Mouse (Mus musculus) neural tube, embryonic 13.5 days (tissue): Measurements from ENCODE around the gene Arsa. TPM values are rescaled to one million over a fixed set of nuclear protein-coding genes. Genes with fewer than 3 reads are reported as not detected.

ENCODE experiments used
- ATAC-seq: fragments of 200-750 bp; cut with Nextera tagmentation; 2 replicates; pipeline ENCODE4 v1.8.0; 2017; ENCODE audit warnings: low read depth, mild to moderate bottlenecking, moderate TSS enrichment, moderate library complexity
- H3K27ac ChIP-seq: fragments of 300-500 bp; sonication (generic); replicated peaks from 2 replicates; pipeline ENCODE4 v1.5.1; 2015; ENCODE audit warnings: moderate library complexity, mild to moderate bottlenecking, inconsistent platforms
- H3K27me3 ChIP-seq: fragments of 300-500 bp; sonication (generic); 2 replicates; pipeline ENCODE4 v1.6.1; 2015; ENCODE audit warnings: mild to moderate bottlenecking, inconsistent platforms
- H3K36me3 ChIP-seq: fragments of 300-500 bp; sonication (generic); 2 replicates; pipeline ENCODE4 v1.6.1; 2015; ENCODE audit warnings: mild to moderate bottlenecking, inconsistent platforms
- H3K4me1 ChIP-seq: fragments of 300-500 bp; sonication (generic); replicated peaks from 2 replicates; pipeline ENCODE4 v1.6.1; 2015; ENCODE audit warnings: inconsistent platforms
- H3K4me2 ChIP-seq: fragments of 300-500 bp; sonication (generic); 2 replicates; pipeline ENCODE4 v1.6.1; 2015; ENCODE audit warnings: inconsistent platforms, mild to moderate bottlenecking, moderate library complexity
- H3K4me3 ChIP-seq: fragments of 300-500 bp; sonication (generic); 2 replicates; pipeline ENCODE4 v1.5.1; 2015; ENCODE audit warnings: mild to moderate bottlenecking, inconsistent platforms
- H3K9ac ChIP-seq: fragments of 300-500 bp; sonication (generic); 2 replicates; pipeline ENCODE4 v1.6.1; 2015; ENCODE audit warnings: moderate library complexity, mild to moderate bottlenecking, inconsistent platforms
- H3K9me3 ChIP-seq: fragments of 300-500 bp; sonication (generic); 2 replicates; pipeline ENCODE4 v1.6.1; 2016; ENCODE audit warnings: inconsistent platforms
- WGBS: fragments of 180-500 bp; shearing (Covaris S2); methylation state at CpG from one replicate; pipeline ENCODE4 v1.1.7; 2015; 5-methylcytosine and 5-hydroxymethylcytosine counted together
- polyA plus RNA-seq: library from polyadenylated mRNA; unstranded; fragments of >200 nt; fragmentation: Nextera tagmentation; extraction: Ambion mirVana; gene quantifications from 2 replicates; pipeline ENCODE4 v1.2.1, GENCODE M21; 2015

Gene Arsa
- polyA plus RNA-seq, 1 experiment from 2014 or later, result 18.4 TPM

DNA sequence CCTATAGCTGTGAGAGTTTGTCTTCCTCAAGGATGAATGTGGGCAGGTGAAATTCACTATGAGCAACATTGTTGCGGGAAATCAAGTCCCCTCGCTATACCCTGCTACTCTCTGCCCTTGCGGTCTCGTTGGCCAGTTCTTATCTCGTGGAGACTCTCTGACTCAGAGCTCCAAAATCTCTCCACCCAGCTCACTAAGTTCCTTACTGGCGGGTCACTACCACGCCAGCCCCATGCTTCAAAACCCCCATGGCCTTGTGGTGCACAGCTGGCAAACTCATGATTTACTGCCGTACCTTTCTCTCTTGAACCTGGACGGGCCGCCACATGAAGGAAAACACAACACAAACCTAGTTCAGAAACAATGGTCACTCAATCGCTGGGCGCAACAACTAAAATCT lies 11.0 kb upstream of the Arsa start:
- ATAC-seq, result no peak
- Histone ChIP-seq H3K9ac (no peak overlapping the region), H3K9me3 (no peaks in the 10 kb centered on the region), H3K27ac (no peak overlapping the region), H3K4me3 (no peak overlapping the region), H3K4me2 (no peak overlapping the region), H3K27me3 (no peaks in the 10 kb centered on the region), H3K4me1 (no peaks in the 10 kb centered on the region), H3K36me3 (no peaks in the 10 kb centered on the region)
- WGBS, result 83% methylated on average over 12 of the region's 12 CpGs

DNA sequence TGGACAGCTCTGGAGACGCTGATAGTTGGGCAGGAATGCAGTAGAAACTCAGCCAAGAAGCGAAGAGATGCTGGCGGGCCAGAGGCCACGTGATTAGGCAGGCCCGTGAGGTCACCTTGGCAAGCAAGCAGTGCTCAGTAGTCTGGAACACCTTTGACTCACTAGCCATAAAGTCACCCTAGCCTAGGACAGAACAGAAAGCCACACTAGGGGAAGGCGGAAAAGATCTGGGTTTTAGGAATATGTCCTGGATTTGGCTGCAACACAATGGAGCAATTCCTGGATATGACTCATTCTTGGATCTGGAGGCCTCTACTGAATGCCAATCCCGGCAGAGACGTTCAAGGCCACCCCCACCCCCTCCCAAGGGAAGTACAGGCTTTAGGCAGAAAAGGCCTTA lies 3.4 kb upstream of the Arsa start:
- WGBS, result 86% methylated on average over 8 of the region's 8 CpGs
- no peak for ATAC-seq
- Histone ChIP-seq H3K4me3 (no peak overlapping the region), H3K36me3 (no peaks in the 10 kb centered on the region), H3K9me3 (no peaks in the 10 kb centered on the region), H3K4me2 (no peak overlapping the region), H3K27me3 (no peaks in the 10 kb centered on the region), H3K27ac (no peak overlapping the region), H3K9ac (no peak overlapping the region), H3K4me1 (peaks cover 11% of the 10 kb centered on the region)

DNA sequence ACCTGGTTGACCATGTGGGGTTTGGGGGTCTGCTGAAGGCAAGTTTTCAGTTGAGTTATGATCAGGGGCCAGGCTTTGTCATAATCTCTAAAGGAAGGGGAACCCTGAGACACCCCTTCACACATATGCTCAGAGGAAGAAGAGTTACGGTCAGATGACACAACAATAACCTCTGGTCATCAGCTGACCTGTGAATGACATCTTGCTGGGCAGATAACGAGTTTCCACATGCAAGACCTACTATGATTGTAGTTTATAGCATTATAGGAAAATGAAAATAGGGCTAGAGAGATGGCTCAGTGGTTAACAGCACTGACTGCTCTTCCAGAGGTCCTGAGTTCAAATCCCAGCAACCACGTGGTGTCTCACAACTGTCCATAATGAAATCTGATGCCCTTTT lies 1.4 kb upstream of the Arsa start:
- Histone ChIP-seq H3K4me3 (no peak overlapping the region), H3K27ac (no peak overlapping the region), H3K9me3 (no peaks in the 10 kb centered on the region), H3K36me3 (no peaks in the 10 kb centered on the region), H3K27me3 (no peaks in the 10 kb centered on the region), H3K4me1 (peaks cover 21% of the 10 kb centered on the region), H3K4me2 (no peak overlapping the region), H3K9ac (no peak overlapping the region)
- ATAC-seq, result no peak
- 85% methylated on average over 3 of the region's 3 CpGs for WGBS

DNA sequence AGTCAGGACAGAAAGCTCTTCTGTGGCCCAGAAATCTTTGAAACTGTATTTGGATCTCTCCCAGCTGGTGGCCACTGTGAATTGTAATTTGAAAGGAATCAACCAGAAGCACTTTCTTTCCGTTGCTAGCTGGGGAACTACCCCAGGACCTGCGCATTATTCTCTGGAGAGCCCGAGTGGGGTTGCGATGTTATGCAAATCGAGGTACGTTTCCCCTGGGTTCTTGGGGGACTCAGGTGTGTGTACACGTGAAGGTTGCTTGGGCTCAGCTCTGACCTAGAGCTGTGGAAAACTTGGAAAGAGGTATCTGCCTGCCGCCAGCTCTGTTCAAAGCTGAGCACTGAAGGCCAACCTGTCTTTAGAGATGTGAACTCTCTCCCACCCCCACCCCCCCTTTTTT lies 581 bp upstream of the Arsa start:
- Histone ChIP-seq H3K9me3 (no peaks in the 10 kb centered on the region), H3K4me3 (no peak overlapping the region), H3K9ac (no peak overlapping the region), H3K4me1 (peaks cover 21% of the 10 kb centered on the region), H3K27ac (no peak overlapping the region), H3K36me3 (no peaks in the 10 kb centered on the region), H3K4me2 (no peak overlapping the region), H3K27me3 (no peaks in the 10 kb centered on the region)
- no peak for ATAC-seq
- 42% methylated on average over 8 of the region's 8 CpGs for WGBS

DNA sequence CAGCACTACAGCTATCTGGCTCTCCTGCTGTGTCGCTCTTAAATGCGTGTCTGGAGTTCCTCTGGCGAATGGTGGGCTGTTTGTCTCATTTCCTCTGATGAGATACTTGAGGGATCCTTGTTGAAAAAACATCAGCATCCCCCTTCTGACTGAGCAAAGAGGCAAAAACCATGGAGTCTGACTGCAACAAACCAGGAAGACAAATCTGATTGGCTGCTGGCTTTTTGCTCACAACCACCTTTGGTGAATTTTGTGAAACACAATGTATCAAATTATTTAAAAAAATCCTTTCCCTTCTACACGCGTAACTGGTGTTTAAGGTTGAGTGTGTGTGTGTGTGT lies 780 bp downstream of the Arsa start:
- Histone ChIP-seq H3K4me3 (peak overlapping the region; percentile 61), H3K9ac (peak overlapping the region; percentile 74), H3K27ac (peak overlapping the region; percentile 75), H3K36me3 (no peaks in the 10 kb centered on the region), H3K9me3 (no peaks in the 10 kb centered on the region), H3K27me3 (no peaks in the 10 kb centered on the region), H3K4me1 (peaks cover 21% of the 10 kb centered on the region), H3K4me2 (peak overlapping the region; percentile 90)
- WGBS, result 10% methylated on average over 5 of the region's 5 CpGs
- no peak for ATAC-seq

DNA sequence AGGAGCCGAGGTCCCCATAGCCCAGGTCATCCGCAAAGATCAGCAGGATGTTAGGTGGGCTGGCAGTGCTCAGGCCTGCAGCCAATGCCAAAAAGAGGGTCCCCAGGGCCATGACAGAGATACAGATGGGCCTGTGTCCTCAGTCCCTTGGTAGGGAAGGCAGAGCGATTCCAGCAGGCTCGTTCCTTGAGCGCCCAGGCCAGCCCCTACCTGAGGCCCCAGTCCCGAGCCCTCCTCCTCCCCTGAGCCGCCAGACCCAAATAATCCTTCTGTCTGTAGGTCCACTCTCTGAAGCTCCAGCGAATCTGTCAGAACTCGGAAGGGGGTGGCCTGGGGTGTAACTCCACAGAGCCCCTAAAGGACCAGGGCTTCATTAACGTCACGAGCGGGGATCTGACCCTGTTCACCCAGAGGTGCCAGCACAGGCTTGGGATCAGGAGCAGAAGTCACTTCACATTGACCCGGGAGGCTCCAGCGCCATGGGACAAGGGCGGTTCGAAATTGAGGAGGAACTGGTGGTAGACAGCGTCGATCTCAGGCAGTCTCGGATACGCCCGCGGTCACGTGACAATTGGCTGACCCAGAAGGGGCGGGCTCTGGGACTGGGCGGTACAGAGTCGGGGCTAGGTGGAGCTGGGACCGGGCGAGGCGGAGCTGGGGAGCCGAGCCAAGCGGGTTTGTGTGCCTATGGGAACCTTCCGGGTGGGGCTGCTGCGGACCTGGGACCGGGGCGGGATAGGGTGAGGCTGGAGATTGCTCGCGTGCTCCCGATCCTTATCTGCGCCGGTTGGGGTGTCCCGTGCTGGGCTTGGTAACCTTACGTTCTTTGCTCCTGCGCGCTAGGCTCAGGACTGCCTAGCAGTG lies 1.4 kb downstream of the Arsa start:
- peaks cover 21% of the 10 kb centered on the region for H3K4me1 ChIP-seq
- H3K27ac ChIP-seq, result peak overlapping the region; percentile 75
- H3K9ac ChIP-seq, result peak overlapping the region; percentile 74
- H3K27me3 ChIP-seq, result no peaks in the 10 kb centered on the region
- H3K4me2 ChIP-seq, result peak overlapping the region; percentile 90
- WGBS, result 11% methylated on average over 43 of the region's 44 CpGs
- H3K4me3 ChIP-seq, result peak overlapping the region; percentile 61
- H3K9me3 ChIP-seq, result no peaks in the 10 kb centered on the region
- H3K36me3 ChIP-seq, result no peaks in the 10 kb centered on the region
- peak; percentile 97 for ATAC-seq

DNA sequence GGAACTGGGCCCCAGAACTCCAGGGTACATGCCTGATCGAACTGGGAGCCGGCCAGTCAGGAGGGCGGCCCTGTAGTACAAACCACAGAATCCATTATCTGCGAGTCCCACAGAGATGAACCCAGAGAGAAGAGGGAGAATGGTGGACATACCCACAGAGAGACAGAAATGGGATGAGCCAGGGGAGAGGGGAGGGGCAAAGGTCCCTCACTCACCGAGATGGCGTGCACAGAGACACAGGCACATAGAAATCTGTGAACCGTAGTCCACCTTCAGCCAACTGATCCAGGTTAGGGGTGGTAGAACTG lies 2.0 kb downstream of the Arsa start:
- 87% methylated on average over 7 of the region's 7 CpGs for WGBS
- H3K4me2 ChIP-seq, result peak overlapping the region; percentile 90
- no peak overlapping the region for H3K27ac ChIP-seq
- peak overlapping the region; percentile 74 for H3K9ac ChIP-seq
- no peak for ATAC-seq
- H3K9me3 ChIP-seq, result no peaks in the 10 kb centered on the region
- H3K36me3 ChIP-seq, result no peaks in the 10 kb centered on the region
- no peaks in the 10 kb centered on the region for H3K27me3 ChIP-seq
- peaks cover 21% of the 10 kb centered on the region for H3K4me1 ChIP-seq
- peak overlapping the region; percentile 61 for H3K4me3 ChIP-seq

DNA sequence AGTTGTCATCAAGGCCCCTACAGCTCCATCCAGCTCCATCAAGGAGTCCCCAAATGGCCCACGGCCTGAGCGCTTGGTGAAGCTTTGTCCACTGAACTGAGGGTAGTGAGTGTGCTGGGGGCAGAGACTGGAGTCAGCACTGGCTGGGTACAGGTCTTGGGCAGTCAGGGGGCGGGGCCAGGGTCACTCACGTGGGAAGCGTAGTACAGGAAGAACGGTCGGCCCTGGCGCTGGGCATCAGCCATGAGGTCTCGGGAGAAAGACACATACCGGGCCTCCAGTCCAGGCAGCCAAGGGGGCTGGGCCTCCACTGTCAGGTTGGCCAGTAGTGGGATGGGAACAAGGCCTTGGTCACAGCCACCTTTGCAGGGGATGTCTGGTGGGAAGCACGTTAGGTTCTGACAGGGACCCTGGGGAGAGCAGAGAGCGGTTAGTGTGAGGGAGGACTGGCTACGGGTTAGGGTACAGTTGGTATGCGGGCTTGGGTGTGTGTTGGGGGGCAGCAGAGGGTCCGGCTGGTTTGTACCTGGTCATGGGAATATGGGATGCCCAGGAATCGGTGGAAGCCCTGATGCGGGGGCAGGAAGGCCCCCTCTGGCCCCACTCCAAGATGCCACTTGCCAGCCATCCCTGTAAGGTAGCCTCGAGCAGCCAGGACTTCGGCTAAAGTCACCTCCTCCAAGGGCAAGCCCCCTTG lies 2.5 kb downstream of the Arsa start:
- no peak overlapping the region for H3K9ac ChIP-seq
- H3K4me3 ChIP-seq, result no peak overlapping the region
- WGBS, result 92% methylated on average over 19 of the region's 19 CpGs
- H3K4me1 ChIP-seq, result peaks cover 21% of the 10 kb centered on the region
- no peaks in the 10 kb centered on the region for H3K9me3 ChIP-seq
- ATAC-seq, result no peak
- H3K27ac ChIP-seq, result no peak overlapping the region
- H3K4me2 ChIP-seq, result peak overlapping the region; percentile 90
- H3K27me3 ChIP-seq, result no peaks in the 10 kb centered on the region
- H3K36me3 ChIP-seq, result no peaks in the 10 kb centered on the region

DNA sequence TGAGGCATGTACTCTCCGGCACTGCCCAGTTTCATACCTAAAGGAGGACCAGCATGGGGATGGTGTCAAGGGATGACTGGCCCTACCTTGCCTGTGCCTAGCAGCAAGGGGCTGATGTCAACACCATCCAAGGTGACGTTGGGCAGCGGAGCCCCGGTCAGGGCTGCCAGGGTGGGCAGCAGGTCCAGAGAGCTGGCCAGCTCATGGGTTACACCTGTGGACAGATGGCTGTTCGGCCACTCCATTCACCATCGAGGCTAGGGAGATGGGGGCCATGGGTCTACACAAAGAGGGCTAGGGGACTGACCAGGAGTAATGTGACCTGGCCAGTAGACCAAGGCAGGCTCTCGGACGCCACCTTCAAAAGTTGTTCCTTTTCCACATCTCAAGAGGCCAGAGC lies 3.3 kb downstream of the Arsa start:
- H3K4me1 ChIP-seq, result peaks cover 21% of the 10 kb centered on the region
- H3K9me3 ChIP-seq, result no peaks in the 10 kb centered on the region
- ATAC-seq, result no peak
- no peaks in the 10 kb centered on the region for H3K36me3 ChIP-seq
- no peak overlapping the region for H3K9ac ChIP-seq
- H3K27me3 ChIP-seq, result no peaks in the 10 kb centered on the region
- no peak overlapping the region for H3K27ac ChIP-seq
- H3K4me3 ChIP-seq, result no peak overlapping the region
- WGBS, result 98% methylated on average over 8 of the region's 8 CpGs
- H3K4me2 ChIP-seq, result no peak overlapping the region

DNA sequence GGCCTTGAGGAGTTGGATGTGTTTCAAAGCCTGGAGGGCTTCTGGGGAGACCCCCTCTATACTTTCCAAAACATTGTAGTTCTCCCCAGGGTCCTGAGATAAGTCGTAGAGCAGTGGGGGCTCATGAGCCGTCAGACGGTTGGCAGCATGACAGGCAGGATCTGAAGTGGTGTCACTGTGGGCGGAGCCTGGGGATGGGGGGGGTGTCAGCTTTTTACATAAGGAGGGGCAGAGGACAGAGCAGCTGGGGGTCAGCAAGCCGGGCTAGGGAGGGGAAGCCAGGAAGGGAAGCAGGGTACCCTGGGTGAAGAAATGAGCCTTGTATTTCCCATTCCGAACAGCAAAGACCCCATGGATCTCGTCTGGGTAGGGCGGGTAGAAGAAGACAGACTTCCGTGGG lies 3.9 kb downstream of the Arsa start:
- no peak for ATAC-seq
- no peaks in the 10 kb centered on the region for H3K9me3 ChIP-seq
- H3K9ac ChIP-seq, result no peak overlapping the region
- no peak overlapping the region for H3K4me2 ChIP-seq
- WGBS, result 82% methylated on average over 9 of the region's 9 CpGs
- H3K27ac ChIP-seq, result no peak overlapping the region
- peaks cover 21% of the 10 kb centered on the region for H3K4me1 ChIP-seq
- H3K36me3 ChIP-seq, result no peaks in the 10 kb centered on the region
- H3K27me3 ChIP-seq, result no peaks in the 10 kb centered on the region
- H3K4me3 ChIP-seq, result no peak overlapping the region

DNA sequence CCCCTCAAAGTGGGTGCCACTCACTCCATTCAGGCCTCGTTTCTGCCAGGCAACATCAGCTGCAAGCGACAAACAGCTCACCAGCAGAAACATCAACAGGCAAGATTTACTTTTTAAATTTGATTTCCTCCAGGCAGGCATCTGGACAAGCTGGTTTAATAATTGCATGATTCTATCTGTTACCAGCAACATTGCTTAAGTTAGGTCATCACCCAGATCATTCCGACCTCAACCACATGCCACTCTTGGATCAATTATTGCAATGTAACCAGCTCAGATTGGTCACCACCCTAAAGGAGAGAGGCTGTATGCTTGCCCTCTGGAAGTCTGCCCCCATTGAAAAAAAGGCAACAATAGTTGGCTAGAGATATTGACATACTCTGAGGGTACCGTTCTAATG lies 5.7 kb downstream of the Arsa start:
- Histone ChIP-seq H3K4me2 (no peak overlapping the region), H3K4me3 (no peak overlapping the region), H3K4me1 (peaks cover 13% of the 10 kb centered on the region), H3K27me3 (no peaks in the 10 kb centered on the region), H3K9me3 (no peaks in the 10 kb centered on the region), H3K9ac (no peak overlapping the region), H3K27ac (no peak overlapping the region), H3K36me3 (no peaks in the 10 kb centered on the region)
- 85% methylated on average over 4 of the region's 4 CpGs for WGBS
- ATAC-seq, result no peak

DNA sequence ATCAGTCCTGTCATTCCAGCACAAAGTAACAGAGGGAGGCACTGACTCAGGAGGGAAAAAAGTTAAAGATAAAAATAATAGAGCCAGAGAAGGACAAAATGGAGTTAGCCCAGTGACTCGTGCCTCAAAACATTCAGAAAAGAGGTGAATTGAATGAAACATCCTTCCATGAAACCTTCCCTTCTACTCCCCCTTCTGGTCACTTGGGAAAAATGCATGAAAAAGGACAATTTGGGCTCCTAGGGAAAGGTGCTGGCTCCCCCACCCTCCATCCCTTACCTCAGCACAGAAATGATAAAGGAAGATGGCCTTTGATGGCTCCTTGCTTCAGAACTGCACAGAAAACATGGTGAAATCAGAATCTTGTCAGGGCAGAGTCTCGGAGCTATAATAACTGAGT lies 8.6 kb downstream of the Arsa start:
- Histone ChIP-seq H3K9ac (no peak overlapping the region), H3K36me3 (peaks cover 8% of the 10 kb centered on the region; the same call in 1 of the 2 replicates), H3K4me3 (no peak overlapping the region), H3K27me3 (no peaks in the 10 kb centered on the region), H3K4me2 (no peak overlapping the region), H3K9me3 (no peaks in the 10 kb centered on the region), H3K27ac (no peak overlapping the region), H3K4me1 (peaks cover 11% of the 10 kb centered on the region)
- ATAC-seq, result no peak
- WGBS, result 37% methylated on average over 2 of the region's 2 CpGs

DNA sequence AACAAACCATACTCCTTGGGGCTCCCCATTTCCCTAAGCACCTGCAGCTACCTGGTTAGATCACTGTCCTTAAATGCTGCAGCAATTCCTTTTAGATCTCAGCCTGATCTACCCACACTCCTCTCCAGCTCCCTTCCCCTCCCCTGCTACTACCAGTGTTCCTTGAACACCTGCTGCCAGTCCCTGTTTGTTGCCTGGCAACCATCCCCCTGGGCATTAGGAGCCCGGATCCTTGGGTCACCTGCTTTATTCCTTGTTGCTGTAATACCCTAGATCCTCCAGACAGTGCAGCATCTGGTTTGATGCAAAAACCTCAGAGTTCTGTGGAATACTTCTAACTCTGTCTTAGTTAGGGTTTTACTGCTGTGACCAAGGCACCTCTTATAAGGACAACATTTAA lies 12.2 kb downstream of the Arsa start:
- no peak overlapping the region for H3K9ac ChIP-seq
- H3K36me3 ChIP-seq, result peaks cover 43% of the 10 kb centered on the region
- no peak overlapping the region for H3K4me3 ChIP-seq
- H3K27me3 ChIP-seq, result no peaks in the 10 kb centered on the region
- no peak overlapping the region for H3K4me2 ChIP-seq
- 0% methylated on average over 1 of the region's 1 CpGs for WGBS
- no peak overlapping the region for H3K27ac ChIP-seq
- H3K4me1 ChIP-seq, result peaks cover 11% of the 10 kb centered on the region
- peak; percentile 62 for ATAC-seq
- no peaks in the 10 kb centered on the region for H3K9me3 ChIP-seq
